Mouse (Mus musculus) ES-E14 (cell line): ENCODE measurements around the gene Gclm. TPM values are rescaled to one million over a fixed set of nuclear protein-coding genes. Genes with fewer than 3 reads are reported as not detected.

Source experiments
- DNase-seq: peaks from one replicate; pipeline ENCODE4 v3.0.0-alpha.2; 2013; ENCODE audit warnings: low read depth, low spot score
- H3K27ac ChIP-seq: 2 replicates; pipeline ENCODE4 v1.5.1; 2012; ENCODE audit warnings: low read depth, mild to moderate bottlenecking, low read length, moderate library complexity, mixed read lengths; ENCODE audit not compliant: poor library complexity, insufficient read depth, severe bottlenecking
- H3K36me3 ChIP-seq: 2 replicates; pipeline ENCODE4 v1.6.1; 2012; ENCODE audit warnings: mild to moderate bottlenecking, low read length, moderate library complexity, mixed read lengths; ENCODE audit not compliant: control insufficient read depth, poor library complexity, insufficient read depth, severe bottlenecking
- H3K4me1 ChIP-seq, 2 experiments: fragments of 150-350 bp in 1 of 2; sonication (generic) in 1 of 2; 2 replicates each; pipeline ENCODE4 v1.6.1; 2012; ENCODE audit warnings: low read length in 2 of 2, mild to moderate bottlenecking in 1 of 2, mixed read lengths in 1 of 2; ENCODE audit not compliant: control insufficient read depth in 2 of 2, insufficient read depth in 2 of 2, poor library complexity in 1 of 2
- H3K4me3 ChIP-seq, 2 experiments: fragments of 150-350 bp in 1 of 2; sonication (generic) in 1 of 2; 2 replicates each; pipeline ENCODE4 v1.5.1; 2012; ENCODE audit warnings: low read length in 2 of 2, low read depth in 1 of 2, mild to moderate bottlenecking in 1 of 2, mixed read lengths in 1 of 2; ENCODE audit not compliant: insufficient read depth in 1 of 2, poor library complexity in 1 of 2, severe bottlenecking in 1 of 2
- H3K9ac ChIP-seq: 2 replicates; pipeline ENCODE4 v1.6.1; 2012; ENCODE audit warnings: low read depth, mild to moderate bottlenecking, low read length, mixed read lengths; ENCODE audit not compliant: poor library complexity, insufficient read depth, severe bottlenecking
- H3K9me3 ChIP-seq: fragments of 150-350 bp; sonication (generic); 2 replicates; pipeline ENCODE4 v1.6.1; 2012; ENCODE audit warnings: low read depth, mild to moderate bottlenecking, low read length; ENCODE audit not compliant: control insufficient read depth, insufficient read depth
- CHD2 ChIP-seq: IDR thresholded peaks from 2 replicates; pipeline ENCODE4 v1.6.1; 2014; ENCODE audit warnings: mild to moderate bottlenecking, low read depth, low read length, inconsistent platforms
- HCFC1 ChIP-seq: IDR thresholded peaks from 2 replicates; pipeline ENCODE4 v1.6.1; 2012; ENCODE audit warnings: low read length, inconsistent platforms, borderline replicate concordance; ENCODE audit not compliant: insufficient read depth
- MAFK ChIP-seq: IDR thresholded peaks from 2 replicates; pipeline ENCODE4 v1.6.1; 2014; ENCODE audit warnings: mild to moderate bottlenecking, low read depth, low read length, inconsistent platforms; ENCODE audit not compliant: insufficient read depth
- ZC3H11A ChIP-seq: IDR thresholded peaks from 2 replicates; pipeline ENCODE4 v1.6.1; 2012; ENCODE audit warnings: low read depth, mild to moderate bottlenecking, inconsistent platforms, low read length, borderline replicate concordance
- ZNF384 ChIP-seq: IDR thresholded peaks from 2 replicates; pipeline ENCODE4 v1.6.1; 2012; ENCODE audit warnings: low read depth, low read length, inconsistent platforms
- in situ Hi-C, 2 experiments: fragments of 600-800 bp; cut with MboI; formaldehyde crosslinking; loops; one replicate each; pipeline ENCODE4 v1.15.1; 2025; ENCODE audit warnings: low sequenced_read_pairs in 2 of 2, inconsistent platforms in 1 of 2; ENCODE audit not compliant: unreplicated experiment in 2 of 2
- total RNA-seq: library from RNA; depleted of rRNA; stranded (reverse); fragments of 300-350 nt; gene quantifications from 2 replicates; pipeline ENCODE4 v1.2.3, GENCODE M21; 2012

Gclm gene
- total RNA-seq, 1 experiment, result 62.8 TPM

DNA sequence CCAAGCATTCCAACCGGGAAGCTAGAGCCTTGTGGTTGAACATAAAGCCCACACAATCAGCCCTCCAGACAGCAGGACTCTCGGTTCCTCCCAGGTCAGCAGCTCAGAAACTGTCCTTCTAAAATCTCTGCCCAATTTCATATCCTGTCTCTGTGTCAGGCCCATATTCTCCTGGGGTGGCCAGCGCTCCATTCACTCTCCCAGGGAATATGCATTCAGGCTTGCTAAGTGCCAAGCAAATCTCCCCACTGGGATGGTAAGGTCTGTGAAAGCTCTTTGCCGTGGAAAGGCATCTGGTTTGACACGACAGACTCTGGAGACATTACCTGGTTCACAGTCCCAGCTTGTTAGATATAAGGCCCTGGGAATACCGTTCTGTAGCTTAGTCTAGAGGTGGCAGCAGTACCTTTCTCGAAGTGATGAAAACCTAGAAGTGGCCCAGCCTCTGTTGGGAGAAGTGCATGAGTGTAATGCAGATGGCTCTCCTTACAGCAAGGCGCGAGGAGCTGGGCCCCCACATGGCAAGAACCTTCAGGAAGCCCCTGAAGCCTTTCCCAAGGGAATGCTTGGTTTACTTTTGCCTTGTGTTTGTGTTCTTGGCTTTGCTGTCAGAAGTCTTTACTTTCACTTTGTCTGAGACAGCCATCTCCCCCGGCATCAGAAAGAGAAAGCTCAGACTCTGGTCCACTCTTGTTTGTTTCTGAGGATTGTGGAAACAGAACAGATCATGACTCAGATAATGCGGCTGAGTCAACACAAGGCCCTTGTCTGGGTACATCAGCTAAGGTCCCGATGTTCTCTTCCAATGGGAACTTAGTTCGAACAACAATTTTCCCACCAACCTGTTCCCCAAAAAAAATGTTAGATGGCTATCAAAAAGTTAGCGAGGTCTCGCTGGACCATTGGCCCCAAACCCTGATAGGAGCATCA is 36.8 kb upstream of the Gclm start:
- no peak for DNase-seq
- Histone ChIP-seq H3K4me1 (peaks cover 0 to 4% of the 10 kb centered on the region in 2 experiments; a peak in 2 of 4 replicates), H3K9me3 (no peaks in the 10 kb centered on the region), H3K4me3 (no peak overlapping the region), H3K9ac (no peak overlapping the region), H3K36me3 (no peaks in the 10 kb centered on the region), H3K27ac (no peak overlapping the region)
- in situ Hi-C loops, result no loop called here
- TF ChIP-seq MAFK (no peak), ZNF384 (no peak), HCFC1 (no peak), CHD2 (no peak), ZC3H11A (no peak)

DNA sequence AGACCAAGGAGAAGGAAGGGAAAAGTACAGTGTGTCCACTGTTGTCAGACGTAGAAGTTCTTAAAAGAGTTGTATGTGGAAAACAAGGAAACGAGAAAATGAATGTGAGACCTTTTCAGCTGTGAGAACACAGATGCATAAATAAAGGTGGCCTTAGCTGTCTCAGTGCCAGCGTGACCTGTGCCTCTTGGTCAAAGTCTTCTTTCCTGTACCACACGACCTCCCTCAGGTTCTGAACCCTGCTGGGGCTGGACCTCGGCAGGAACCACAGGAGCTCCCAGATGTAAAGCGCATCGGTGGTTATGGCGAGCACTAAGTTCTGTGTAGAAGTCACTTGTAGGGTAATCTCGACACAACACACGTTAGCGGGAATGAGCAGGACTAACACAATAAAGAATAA is 35.8 kb upstream of the Gclm start:
- Histone ChIP-seq H3K4me3 (no peak overlapping the region), H3K9ac (no peak overlapping the region), H3K27ac (no peak overlapping the region), H3K36me3 (no peaks in the 10 kb centered on the region), H3K9me3 (no peaks in the 10 kb centered on the region), H3K4me1 (peaks cover 0 to 4% of the 10 kb centered on the region in 2 experiments; a peak in 2 of 4 replicates)
- DNase-seq, result no peak
- no peak for TF ChIP-seq CHD2
- TF ChIP-seq MAFK, result no peak
- TF ChIP-seq HCFC1, result no peak
- TF ChIP-seq ZNF384, result no peak
- TF ChIP-seq ZC3H11A, result no peak
- in situ Hi-C loops, result no loop called here

- H3K9ac ChIP-seq, result no peak overlapping the region
- TF ChIP-seq ZC3H11A, result no peak
- TF ChIP-seq ZNF384, result no peak
- TF ChIP-seq CHD2, result no peak
- TF ChIP-seq MAFK, result no peak
- TF ChIP-seq HCFC1, result no peak
- no peak for DNase-seq
- in situ Hi-C loops, result no loop called here
- H3K27ac ChIP-seq, result no peak overlapping the region
- no peak overlapping the region for H3K4me3 ChIP-seq
- no peaks in the 10 kb centered on the region for H3K9me3 ChIP-seq
- peaks cover 0 to 4% of the 10 kb centered on the region in 2 experiments; a peak in 2 of 4 replicates for H3K4me1 ChIP-seq
- H3K36me3 ChIP-seq, result no peaks in the 10 kb centered on the region
Measured at GRCm38 (mm10) chr3:122210434-122210833, 34.9 kb upstream of the Gclm start.

DNA sequence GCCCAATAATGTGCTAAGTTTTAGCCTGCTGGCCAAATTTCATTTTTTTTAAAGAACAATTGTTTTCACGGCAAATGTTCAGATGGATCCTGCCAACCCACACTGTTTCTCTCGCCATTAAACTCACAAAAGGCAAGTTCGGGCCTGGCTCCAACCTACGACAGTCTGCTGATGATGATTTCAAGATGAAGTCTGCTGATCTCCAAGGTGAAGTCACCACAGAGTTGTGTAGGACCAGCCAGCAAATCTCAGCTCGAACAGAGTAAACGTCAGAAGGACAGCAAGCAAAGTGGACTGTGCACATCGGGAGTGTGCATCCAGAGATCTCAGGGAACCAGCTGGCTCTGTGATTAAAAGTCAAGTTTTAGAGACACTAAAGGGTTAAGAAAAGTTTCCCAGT is 34.5 kb upstream of the Gclm start:
- TF ChIP-seq CHD2, result no peak
- no peak for TF ChIP-seq MAFK
- no peak for TF ChIP-seq ZC3H11A
- TF ChIP-seq HCFC1, result no peak
- TF ChIP-seq ZNF384, result no peak
- in situ Hi-C loops, result no loop called here
- no peak overlapping the region for H3K27ac ChIP-seq
- DNase-seq, result no peak
- H3K4me1 ChIP-seq, result peaks cover 0 to 4% of the 10 kb centered on the region in 2 experiments; a peak in 2 of 4 replicates
- H3K9me3 ChIP-seq, result no peaks in the 10 kb centered on the region
- no peak overlapping the region for H3K4me3 ChIP-seq
- no peaks in the 10 kb centered on the region for H3K36me3 ChIP-seq
- H3K9ac ChIP-seq, result no peak overlapping the region
